Mouse (Mus musculus): ENCODE results near the gene Col24a1.

GRCm38 (mm10) chr3:145474163-145474562 lies 181.9 kb downstream of the Col24a1 start:
- TF ChIP-seq CTCF (IDR thresholded peaks at IDR 0.05): no peak
- TF ChIP-seq EP300 (IDR thresholded peaks at IDR 0.05): no peak

Data from lung, postnatal 0 days (tissue).